Mouse (Mus musculus): ENCODE measurements around the gene BC051142. TPM values are rescaled to one million over a fixed set of nuclear protein-coding genes. Genes with fewer than 3 reads are reported as not detected.

Gene BC051142
- polyA plus RNA-seq, 1 experiment = 1.1 TPM

- H3K36me3 ChIP-seq (ENCODE audit: control insufficient read depth, insufficient read depth, low read length) = no peaks in the 10 kb centered on the region
- WGBS = 92% methylated on average over 7 of the region's 7 CpGs
- H3K27me3 ChIP-seq (ENCODE audit: control insufficient read depth, insufficient read depth, low read length) = no peaks in the 10 kb centered on the region
- H3K27ac ChIP-seq (ENCODE audit: insufficient read depth, low read length) = no peak overlapping the region
- no peak for DNase-seq (ENCODE audit: low read depth in 1 of 2, low spot score in 2 of 2)
- TF ChIP-seq CTCF (IDR thresholded peaks at IDR 0.05; ENCODE audit: extremely low read depth, insufficient read depth, insufficient read length, insufficient replicate concordance) = no peak
- no peak for TF ChIP-seq POLR2A (IDR thresholded peaks at IDR 0.05; ENCODE audit: low read depth, low read length)
- no peak overlapping the region for H3K4me3 ChIP-seq (ENCODE audit: extremely low read depth, insufficient read depth, insufficient read length)
- peaks cover 11% of the 10 kb centered on the region; the same call in 1 of the 2 replicates for H3K4me1 ChIP-seq (ENCODE audit: control insufficient read depth, insufficient read depth, insufficient read length)
Measured at GRCm38 (mm10) chr17:34379451-34379850, 19.2 kb upstream of the BC051142 start.

GRCm38 (mm10) chr17:34381876-34382275 is 16.7 kb upstream of the BC051142 start:
- Histone ChIP-seq H3K4me1 (ENCODE audit: control insufficient read depth, insufficient read depth, insufficient read length) (peaks cover 11% of the 10 kb centered on the region; the same call in 1 of the 2 replicates), H3K27ac (ENCODE audit: insufficient read depth, low read length) (no peak overlapping the region), H3K36me3 (ENCODE audit: control insufficient read depth, insufficient read depth, low read length) (no peaks in the 10 kb centered on the region), H3K4me3 (ENCODE audit: extremely low read depth, insufficient read depth, insufficient read length) (no peak overlapping the region), H3K27me3 (ENCODE audit: control insufficient read depth, insufficient read depth, low read length) (no peaks in the 10 kb centered on the region)
- WGBS = 83% methylated on average over 11 of the region's 11 CpGs
- TF ChIP-seq CTCF (IDR thresholded peaks at IDR 0.05; ENCODE audit: extremely low read depth, insufficient read depth, insufficient read length, insufficient replicate concordance) (no peak), POLR2A (IDR thresholded peaks at IDR 0.05; ENCODE audit: low read depth, low read length) (no peak)
- no peak for DNase-seq (ENCODE audit: low read depth in 1 of 2, low spot score in 2 of 2)

- Histone ChIP-seq H3K36me3 (ENCODE audit: control insufficient read depth, insufficient read depth, low read length) (no peaks in the 10 kb centered on the region), H3K27me3 (ENCODE audit: control insufficient read depth, insufficient read depth, low read length) (no peaks in the 10 kb centered on the region), H3K4me3 (ENCODE audit: extremely low read depth, insufficient read depth, insufficient read length) (no peak overlapping the region), H3K4me1 (ENCODE audit: control insufficient read depth, insufficient read depth, insufficient read length) (peaks cover 3% of the 10 kb centered on the region; the same call in 1 of the 2 replicates), H3K27ac (ENCODE audit: insufficient read depth, low read length) (no peak overlapping the region)
- WGBS = 82% methylated on average over 7 of the region's 7 CpGs
- TF ChIP-seq POLR2A (IDR thresholded peaks at IDR 0.05; ENCODE audit: low read depth, low read length) = no peak
- TF ChIP-seq CTCF (IDR thresholded peaks at IDR 0.05; ENCODE audit: extremely low read depth, insufficient read depth, insufficient read length, insufficient replicate concordance) = peak; percentile 9; the same call in 1 of the 2 replicates
- peak in 1 of 2 experiments; percentile 48 for DNase-seq (ENCODE audit: low read depth in 1 of 2, low spot score in 2 of 2)
Measured at GRCm38 (mm10) chr17:34383212-34383611, 15.4 kb upstream of the BC051142 start.

GRCm38 (mm10) chr17:34384699-34385098 is 13.9 kb upstream of the BC051142 start:
- no peak overlapping the region for H3K4me3 ChIP-seq (ENCODE audit: extremely low read depth, insufficient read depth, insufficient read length)

GRCm38 (mm10) chr17:34386656-34387055 is 12.0 kb upstream of the BC051142 start:
- Histone ChIP-seq H3K4me3 (ENCODE audit: extremely low read depth, insufficient read depth, insufficient read length) (no peak overlapping the region), H3K27ac (ENCODE audit: insufficient read depth, low read length) (no peak overlapping the region), H3K4me1 (ENCODE audit: control insufficient read depth, insufficient read depth, insufficient read length) (no peaks in the 10 kb centered on the region; the same call in 1 of the 2 replicates), H3K27me3 (ENCODE audit: control insufficient read depth, insufficient read depth, low read length) (no peaks in the 10 kb centered on the region), H3K36me3 (ENCODE audit: control insufficient read depth, insufficient read depth, low read length) (no peaks in the 10 kb centered on the region)
- 8% methylated on average over 2 of the region's 2 CpGs for WGBS
- TF ChIP-seq POLR2A (IDR thresholded peaks at IDR 0.05; ENCODE audit: low read depth, low read length) (no peak), CTCF (IDR thresholded peaks at IDR 0.05; ENCODE audit: extremely low read depth, insufficient read depth, insufficient read length, insufficient replicate concordance) (no peak)
- no peak for DNase-seq (ENCODE audit: low read depth in 1 of 2, low spot score in 2 of 2)

More at GRCm38 (mm10) chr17:34384699-34385098, 13.9 kb upstream of the BC051142 start:
- no peak for TF ChIP-seq POLR2A (IDR thresholded peaks at IDR 0.05; ENCODE audit: low read depth, low read length)
- TF ChIP-seq CTCF (IDR thresholded peaks at IDR 0.05; ENCODE audit: extremely low read depth, insufficient read depth, insufficient read length, insufficient replicate concordance) = no peak
- WGBS = 75% methylated on average over 3 of the region's 3 CpGs
- DNase-seq (ENCODE audit: low read depth in 1 of 2, low spot score in 2 of 2) = no peak
- Histone ChIP-seq H3K36me3 (ENCODE audit: control insufficient read depth, insufficient read depth, low read length) (no peaks in the 10 kb centered on the region), H3K4me1 (ENCODE audit: control insufficient read depth, insufficient read depth, insufficient read length) (no peaks in the 10 kb centered on the region; the same call in 1 of the 2 replicates), H3K27ac (ENCODE audit: insufficient read depth, low read length) (no peak overlapping the region), H3K27me3 (ENCODE audit: control insufficient read depth, insufficient read depth, low read length) (no peaks in the 10 kb centered on the region)

- H3K27ac ChIP-seq (ENCODE audit: insufficient read depth, low read length) = no peak overlapping the region
- DNase-seq (ENCODE audit: low read depth in 1 of 2, low spot score in 2 of 2) = peak in 1 of 2 experiments; percentile 61
- no peak for TF ChIP-seq POLR2A (IDR thresholded peaks at IDR 0.05; ENCODE audit: low read depth, low read length)
- peak; percentile 59; the same call in 1 of the 2 replicates for TF ChIP-seq CTCF (IDR thresholded peaks at IDR 0.05; ENCODE audit: extremely low read depth, insufficient read depth, insufficient read length, insufficient replicate concordance)
- H3K36me3 ChIP-seq (ENCODE audit: control insufficient read depth, insufficient read depth, low read length) = no peaks in the 10 kb centered on the region
- H3K4me1 ChIP-seq (ENCODE audit: control insufficient read depth, insufficient read depth, insufficient read length) = no peaks in the 10 kb centered on the region; the same call in 1 of the 2 replicates
- WGBS = 43% methylated on average over 4 of the region's 4 CpGs
- H3K27me3 ChIP-seq (ENCODE audit: control insufficient read depth, insufficient read depth, low read length) = no peaks in the 10 kb centered on the region
- no peak overlapping the region for H3K4me3 ChIP-seq (ENCODE audit: extremely low read depth, insufficient read depth, insufficient read length)
Measured at GRCm38 (mm10) chr17:34388513-34388912, 10.1 kb upstream of the BC051142 start.

GRCm38 (mm10) chr17:34391507-34391906 is 7.1 kb upstream of the BC051142 start:
- Histone ChIP-seq H3K36me3 (ENCODE audit: control insufficient read depth, insufficient read depth, low read length) (no peaks in the 10 kb centered on the region), H3K27ac (ENCODE audit: insufficient read depth, low read length) (no peak overlapping the region; the same call in 1 of the 2 replicates), H3K4me1 (ENCODE audit: control insufficient read depth, insufficient read depth, insufficient read length) (no peaks in the 10 kb centered on the region; the same call in 1 of the 2 replicates), H3K27me3 (ENCODE audit: control insufficient read depth, insufficient read depth, low read length) (no peaks in the 10 kb centered on the region), H3K4me3 (ENCODE audit: extremely low read depth, insufficient read depth, insufficient read length) (no peak overlapping the region)
- TF ChIP-seq CTCF (IDR thresholded peaks at IDR 0.05; ENCODE audit: extremely low read depth, insufficient read depth, insufficient read length, insufficient replicate concordance) (no peak), POLR2A (IDR thresholded peaks at IDR 0.05; ENCODE audit: low read depth, low read length) (no peak)
- DNase-seq (ENCODE audit: low read depth in 1 of 2, low spot score in 2 of 2) = no peak
- 45% methylated on average over 7 of the region's 7 CpGs for WGBS
